Mouse (Mus musculus): Measurements from ENCODE around the gene Zcwpw1. TPM values are rescaled to one million over a fixed set of nuclear protein-coding genes. Genes with fewer than 3 reads are reported as not detected.

The Zcwpw1 gene
- polyA plus RNA-seq, 1 experiment from 2014 or later, result 3.5 TPM

DNA sequence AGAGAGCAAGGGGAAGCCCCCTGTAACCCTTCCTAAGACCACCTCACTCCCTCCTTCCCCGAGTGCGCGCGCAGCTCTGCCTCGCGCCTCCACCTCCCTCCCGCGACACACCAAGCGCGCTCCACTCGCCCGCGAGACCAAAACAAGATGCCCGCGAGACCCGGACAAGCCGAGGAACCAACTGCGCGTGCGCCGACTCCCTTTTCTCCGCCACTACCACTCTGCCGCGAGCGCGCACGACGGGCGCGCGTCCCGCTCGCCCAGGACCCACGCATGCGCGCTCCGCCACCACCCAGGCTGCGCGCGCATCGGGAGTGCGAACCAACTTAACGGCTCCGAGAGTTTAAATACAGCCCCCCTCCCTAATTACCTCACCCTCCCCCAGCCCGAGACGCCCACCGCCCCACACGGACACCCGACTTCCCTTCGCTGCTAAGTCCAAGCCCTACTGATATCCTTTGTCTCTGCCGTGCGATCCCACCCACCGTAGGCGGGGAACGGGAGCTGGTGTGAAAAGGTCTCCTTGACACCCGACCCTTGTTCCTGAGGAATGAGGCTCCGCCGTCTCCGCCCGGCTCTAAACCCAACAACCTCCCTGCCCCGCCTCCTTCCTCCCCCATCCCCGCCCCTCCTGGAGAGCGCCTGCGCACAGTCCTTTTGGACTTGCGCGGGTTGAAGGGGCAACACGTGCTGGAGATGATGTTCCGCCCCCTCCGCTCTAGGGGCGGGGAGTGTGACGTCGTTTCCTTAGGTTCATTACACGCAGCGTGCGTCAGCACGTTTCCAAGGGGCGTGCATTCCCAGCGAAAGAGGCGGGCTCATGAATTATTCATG is 1.3 kb upstream of the Zcwpw1 start:
- Histone ChIP-seq H3K4me3 (replicated peaks) (peak overlapping the region; percentile 84), H3K9ac (peak overlapping the region; percentile 97), H3K4me2 (peak overlapping the region; percentile 99), H3K9me3 (replicated peaks) (no peaks in the 10 kb centered on the region), H3K4me1 (replicated peaks) (peaks cover 46% of the 10 kb centered on the region), H3K27ac (peak overlapping the region; percentile 99), H3K27me3 (0 out of 2 replicates have a peak, but pooled peaks cover 3% of the 10 kb centered on the region), H3K36me3 (peaks cover 36% of the 10 kb centered on the region)
- peak; percentile 84 for ATAC-seq (ENCODE audit: low read depth)
- under 1% methylated on average over 79 of the region's 79 CpGs for WGBS (ENCODE audit: insufficient replicate concordance)
- peak; percentile 98 for DNase-seq

DNA sequence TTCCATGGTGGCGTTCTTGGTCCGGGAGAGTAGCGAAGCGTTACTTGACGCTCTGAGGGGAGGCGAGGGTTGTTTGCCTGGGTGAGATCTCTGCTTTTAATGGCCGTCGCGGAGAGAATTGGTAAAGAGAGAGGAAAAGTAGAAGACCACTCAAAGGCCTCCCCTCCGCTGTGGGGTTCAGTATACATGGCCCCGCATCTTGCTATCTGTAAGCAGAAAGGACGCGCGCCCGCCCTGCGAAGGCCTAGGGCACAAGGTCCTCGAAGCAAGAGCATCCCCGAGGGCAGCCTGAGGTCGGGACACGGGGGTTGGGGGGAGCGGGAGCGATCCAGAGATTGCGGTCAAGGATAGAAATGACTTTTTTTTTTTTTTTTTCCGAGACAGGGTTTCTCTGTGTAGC is 573 bp downstream of the Zcwpw1 start:
- H3K36me3 ChIP-seq, result peaks cover 17% of the 10 kb centered on the region
- H3K9ac ChIP-seq, result no peak overlapping the region
- no peaks in the 10 kb centered on the region for H3K9me3 ChIP-seq (replicated peaks)
- H3K27ac ChIP-seq, result no peak overlapping the region
- 0 out of 2 replicates have a peak, but pooled peaks cover 6% of the 10 kb centered on the region for H3K27me3 ChIP-seq
- H3K4me2 ChIP-seq, result peak overlapping the region; percentile 99
- 66% methylated on average over 24 of the region's 24 CpGs for WGBS (ENCODE audit: insufficient replicate concordance)
- 0 out of 2 replicates have a peak overlapping the region, but pooled peaks have one; percentile 84 for H3K4me3 ChIP-seq (replicated peaks)
- no peak for DNase-seq
- ATAC-seq (ENCODE audit: low read depth), result no peak
- peaks cover 30% of the 10 kb centered on the region for H3K4me1 ChIP-seq (replicated peaks)

DNA sequence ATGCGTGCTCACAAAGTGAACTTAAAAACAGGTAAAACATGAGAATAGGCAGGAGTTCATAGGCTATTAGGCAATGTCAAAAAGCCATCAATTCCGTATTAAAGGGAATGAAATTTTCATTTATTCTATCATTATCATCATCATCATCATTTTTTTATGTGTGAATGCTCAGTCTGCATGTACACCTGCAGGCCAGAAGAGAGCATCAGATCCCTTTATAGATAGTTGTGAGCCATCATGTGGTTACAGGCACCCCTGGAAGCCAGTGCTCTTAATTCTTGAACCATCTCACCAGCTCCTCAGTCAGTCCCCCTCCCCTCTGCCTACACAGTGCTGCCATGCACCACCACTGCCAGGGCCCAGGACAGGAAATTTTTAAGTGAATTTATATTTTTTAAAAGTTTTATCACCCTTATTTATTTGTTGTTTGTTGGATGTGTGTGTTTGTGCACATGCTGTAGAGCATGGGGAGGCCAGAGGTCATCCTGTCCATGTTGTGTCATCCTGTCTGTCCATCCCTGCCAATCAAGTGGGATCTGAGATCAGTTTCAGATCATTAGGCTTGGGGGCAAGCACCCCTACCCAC is 1.4 kb downstream of the Zcwpw1 start:
- DNase-seq, result no peak
- no peak for ATAC-seq (ENCODE audit: low read depth)
- Histone ChIP-seq H3K9me3 (replicated peaks) (no peaks in the 10 kb centered on the region), H3K4me2 (no peak overlapping the region), H3K9ac (no peak overlapping the region), H3K27me3 (0 out of 2 replicates have a peak, but pooled peaks cover 6% of the 10 kb centered on the region), H3K27ac (no peak overlapping the region), H3K4me3 (replicated peaks) (no peak overlapping the region), H3K4me1 (replicated peaks) (peaks cover 21% of the 10 kb centered on the region), H3K36me3 (peaks cover 9% of the 10 kb centered on the region)
- WGBS (ENCODE audit: insufficient replicate concordance), result 78% methylated on average over 2 of the region's 2 CpGs

DNA sequence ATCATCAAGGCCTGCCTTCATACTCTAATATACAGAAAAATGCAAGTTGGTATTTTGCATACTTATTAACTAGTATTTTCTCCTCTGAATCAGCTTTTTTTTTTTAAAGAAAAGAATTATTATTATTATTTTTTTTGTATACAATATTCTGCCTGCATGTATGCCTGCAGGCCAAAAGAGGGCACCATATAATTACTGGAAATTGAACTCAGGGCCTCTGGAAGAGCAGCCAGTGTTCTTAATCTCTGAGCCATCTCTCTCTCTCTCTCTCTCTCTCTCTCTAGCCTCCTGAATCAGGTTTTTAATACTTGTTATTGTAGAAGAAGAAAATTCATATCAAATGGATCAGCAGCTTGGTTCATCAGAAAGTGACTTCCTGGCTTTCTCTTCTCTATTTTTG is 4.0 kb downstream of the Zcwpw1 start:
- H3K4me2 ChIP-seq, result no peak overlapping the region
- DNase-seq (no peak), ATAC-seq (ENCODE audit: low read depth) (no peak)
- H3K9ac ChIP-seq, result no peak overlapping the region
- no peak overlapping the region for H3K27ac ChIP-seq
- peaks cover 6% of the 10 kb centered on the region for H3K4me1 ChIP-seq (replicated peaks)
- H3K9me3 ChIP-seq (replicated peaks), result no peaks in the 10 kb centered on the region
- 0 out of 2 replicates have a peak, but pooled peaks cover 6% of the 10 kb centered on the region for H3K27me3 ChIP-seq
- H3K36me3 ChIP-seq, result no peaks in the 10 kb centered on the region
- no peak overlapping the region for H3K4me3 ChIP-seq (replicated peaks)

DNA sequence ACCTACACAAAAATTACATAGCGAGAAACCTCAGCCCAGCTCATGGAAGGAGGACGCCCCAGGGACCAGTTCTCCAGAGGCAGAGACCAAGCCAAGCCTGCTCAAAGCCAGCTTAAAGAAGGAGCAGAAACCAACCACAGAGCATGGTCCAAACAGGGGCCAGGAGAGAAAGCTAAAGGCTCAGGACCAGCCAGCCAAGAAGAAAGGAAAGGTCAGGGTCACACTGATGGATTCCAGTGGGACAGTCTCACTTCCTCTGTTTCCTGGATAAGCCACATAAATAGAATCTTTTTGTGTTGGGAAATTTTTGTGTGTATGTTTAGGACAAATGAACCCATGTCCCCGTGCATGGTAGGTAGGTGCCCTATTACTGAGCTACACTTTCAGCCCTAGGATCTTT is 9.0 kb downstream of the Zcwpw1 start:
- Histone ChIP-seq H3K27ac (no peak overlapping the region), H3K4me2 (no peak overlapping the region), H3K4me1 (replicated peaks) (no peaks in the 10 kb centered on the region), H3K9me3 (replicated peaks) (no peaks in the 10 kb centered on the region), H3K9ac (no peak overlapping the region), H3K36me3 (no peaks in the 10 kb centered on the region), H3K27me3 (0 out of 2 replicates have a peak, but pooled peaks cover 2% of the 10 kb centered on the region), H3K4me3 (replicated peaks) (no peak overlapping the region)
- DNase-seq, result no peak
- WGBS (ENCODE audit: insufficient replicate concordance), result 58% methylated on average over 3 of the region's 3 CpGs
- no peak for ATAC-seq (ENCODE audit: low read depth)

DNA sequence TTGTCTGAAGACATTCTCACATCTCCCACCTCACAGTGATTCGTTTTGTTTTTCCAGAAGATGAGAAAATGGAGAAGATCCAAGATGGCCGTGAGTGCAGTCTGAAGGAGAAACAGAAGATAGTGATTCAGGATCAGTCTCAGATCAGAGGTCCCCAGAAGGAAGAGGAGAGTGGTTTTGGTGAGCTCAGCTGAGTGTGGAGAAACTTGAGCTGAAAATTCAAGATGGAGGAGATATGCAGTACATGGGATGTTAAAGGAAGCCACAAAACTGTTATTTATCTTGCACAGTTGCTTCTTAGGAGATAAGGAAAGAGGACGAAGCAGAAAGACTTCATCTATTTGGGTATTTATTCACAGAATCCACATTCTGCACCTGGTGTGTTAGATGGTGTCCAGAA is 13.3 kb downstream of the Zcwpw1 start:
- Histone ChIP-seq H3K27me3 (no peaks in the 10 kb centered on the region), H3K9me3 (replicated peaks) (no peaks in the 10 kb centered on the region), H3K4me2 (no peak overlapping the region), H3K9ac (no peak overlapping the region), H3K4me1 (replicated peaks) (no peaks in the 10 kb centered on the region), H3K27ac (no peak overlapping the region), H3K36me3 (no peaks in the 10 kb centered on the region), H3K4me3 (replicated peaks) (no peak overlapping the region)
- no peak for DNase-seq
- 42% methylated on average over 3 of the region's 3 CpGs for WGBS (ENCODE audit: insufficient replicate concordance)
- ATAC-seq (ENCODE audit: low read depth), result no peak

DNA sequence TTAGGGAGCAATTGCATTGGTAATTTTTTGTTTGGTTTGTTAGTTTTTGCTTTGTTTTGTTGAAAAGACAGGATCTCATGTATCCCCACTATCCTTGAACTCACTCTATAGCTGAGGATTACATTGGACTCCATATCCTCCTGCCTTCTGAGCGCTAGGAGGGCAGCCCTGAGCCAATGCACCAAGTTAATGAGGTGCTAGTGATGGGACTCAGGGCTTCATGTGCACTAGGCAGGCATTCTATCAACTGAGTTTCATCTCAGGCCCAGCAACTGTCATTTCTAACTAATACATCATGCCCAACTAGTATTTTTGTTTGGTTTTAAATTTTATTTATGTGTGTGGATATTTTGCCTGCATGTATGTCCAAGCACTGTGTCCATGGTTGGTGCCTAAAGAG is 18.6 kb downstream of the Zcwpw1 start:
- Histone ChIP-seq H3K9ac (no peak overlapping the region), H3K9me3 (replicated peaks) (no peaks in the 10 kb centered on the region), H3K36me3 (no peaks in the 10 kb centered on the region), H3K4me3 (replicated peaks) (no peak overlapping the region), H3K27me3 (no peaks in the 10 kb centered on the region), H3K4me1 (replicated peaks) (no peaks in the 10 kb centered on the region), H3K27ac (no peak overlapping the region), H3K4me2 (no peak overlapping the region)
- ATAC-seq (ENCODE audit: low read depth) (no peak), DNase-seq (no peak)
- 44% methylated on average over 1 of the region's 1 CpGs for WGBS (ENCODE audit: insufficient replicate concordance)

DNA sequence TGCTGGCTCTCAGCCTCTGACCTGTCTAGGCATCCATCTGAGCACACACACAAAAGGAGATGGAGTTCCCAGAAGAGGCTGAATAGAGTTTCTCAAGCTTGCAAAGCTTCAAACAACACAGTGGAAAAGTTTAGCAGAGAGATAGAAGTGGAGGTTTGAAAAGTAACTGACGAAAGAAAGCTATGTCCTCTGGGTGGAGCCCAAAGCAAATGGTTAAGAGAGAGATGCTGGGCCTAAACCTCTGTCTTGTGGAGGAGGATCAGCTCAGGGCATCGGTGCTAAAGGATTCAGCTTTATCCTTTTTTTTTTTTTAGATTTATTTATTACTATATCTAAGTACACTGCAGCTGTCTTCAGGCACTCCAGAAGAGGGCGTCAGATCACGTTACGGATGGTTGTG is 20.7 kb downstream of the Zcwpw1 start:
- H3K4me3 ChIP-seq (replicated peaks), result no peak overlapping the region
- H3K9me3 ChIP-seq (replicated peaks), result no peaks in the 10 kb centered on the region
- no peaks in the 10 kb centered on the region for H3K27me3 ChIP-seq
- no peak for DNase-seq
- H3K36me3 ChIP-seq, result no peaks in the 10 kb centered on the region
- 78% methylated on average over 5 of the region's 5 CpGs for WGBS (ENCODE audit: insufficient replicate concordance)
- no peak overlapping the region for H3K9ac ChIP-seq
- H3K4me1 ChIP-seq (replicated peaks), result no peaks in the 10 kb centered on the region
- H3K4me2 ChIP-seq, result no peak overlapping the region
- no peak overlapping the region for H3K27ac ChIP-seq
- no peak for ATAC-seq (ENCODE audit: low read depth)

DNA sequence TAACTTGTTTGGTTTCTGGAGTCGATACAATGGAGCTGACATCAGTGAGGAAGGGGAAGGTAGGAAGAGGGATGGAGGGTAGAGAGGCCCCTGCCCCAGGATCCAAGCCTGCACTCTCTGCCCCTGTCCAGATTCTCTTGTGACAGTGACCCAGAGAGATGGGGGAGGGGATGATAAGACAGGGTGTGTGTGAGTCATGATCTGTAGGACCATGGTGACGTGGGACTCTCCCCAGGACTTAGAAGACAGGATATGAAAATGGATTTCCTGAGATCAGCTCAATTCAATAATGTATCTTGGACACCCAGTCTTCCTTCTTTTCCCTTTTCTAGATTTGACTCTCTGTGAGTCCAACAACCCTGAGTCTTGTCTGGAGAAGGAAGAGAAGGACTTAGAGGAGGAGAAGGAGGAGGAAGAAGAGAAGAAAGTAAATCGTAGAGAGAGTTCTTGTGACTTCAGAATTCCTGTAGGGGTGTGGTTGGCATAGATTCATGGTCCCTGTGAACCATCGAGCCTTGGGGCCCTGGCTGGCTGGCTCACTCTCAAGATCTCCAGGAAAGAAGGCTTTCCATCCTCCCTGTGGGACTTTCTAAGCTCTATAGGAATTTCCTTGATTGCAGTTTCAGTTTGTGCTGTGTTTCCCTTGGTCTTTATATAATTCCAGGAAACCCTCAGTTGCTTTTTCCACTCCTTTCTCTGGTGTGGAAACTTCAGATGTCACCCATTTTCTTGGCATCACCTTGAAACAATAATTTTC is 30.0 kb downstream of the Zcwpw1 start:
- H3K4me3 ChIP-seq (replicated peaks), result no peak overlapping the region
- ATAC-seq (ENCODE audit: low read depth) (no peak), DNase-seq (no peak)
- H3K9ac ChIP-seq, result no peak overlapping the region
- no peaks in the 10 kb centered on the region for H3K27me3 ChIP-seq
- H3K4me2 ChIP-seq, result no peak overlapping the region
- H3K27ac ChIP-seq, result no peak overlapping the region
- H3K36me3 ChIP-seq, result no peaks in the 10 kb centered on the region
- H3K9me3 ChIP-seq (replicated peaks), result no peaks in the 10 kb centered on the region
- 48% methylated on average over 4 of the region's 4 CpGs for WGBS (ENCODE audit: insufficient replicate concordance)
- no peaks in the 10 kb centered on the region for H3K4me1 ChIP-seq (replicated peaks)

DNA sequence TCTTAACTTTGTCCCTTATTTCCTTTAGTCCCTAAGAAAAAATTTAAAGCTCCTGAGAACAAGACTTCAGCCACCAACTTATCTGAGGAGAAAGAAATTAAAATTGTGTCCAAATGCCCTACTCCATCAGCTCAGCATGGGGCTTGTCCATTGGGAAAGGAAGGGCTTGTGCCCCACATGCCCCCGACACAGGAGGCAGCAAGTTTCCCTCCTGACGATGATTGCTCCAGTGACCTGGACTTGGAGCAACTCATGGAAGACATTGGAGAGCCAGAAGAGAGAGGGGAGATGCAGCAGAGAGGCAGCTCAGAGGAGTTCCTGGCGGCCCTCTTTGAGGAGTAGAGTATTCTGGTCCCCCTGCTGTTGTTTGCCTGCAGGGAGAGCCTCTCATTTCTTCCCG is 34.5 kb downstream of the Zcwpw1 start:
- Histone ChIP-seq H3K4me3 (replicated peaks) (no peak overlapping the region), H3K9me3 (replicated peaks) (no peaks in the 10 kb centered on the region), H3K4me2 (no peak overlapping the region), H3K4me1 (replicated peaks) (no peaks in the 10 kb centered on the region), H3K9ac (no peak overlapping the region), H3K27ac (no peak overlapping the region), H3K36me3 (no peaks in the 10 kb centered on the region), H3K27me3 (no peaks in the 10 kb centered on the region)
- DNase-seq (no peak), ATAC-seq (ENCODE audit: low read depth) (no peak)
- 48% methylated on average over 4 of the region's 4 CpGs for whole genome bisulfite sequencing (ENCODE audit: insufficient replicate concordance)

DNA sequence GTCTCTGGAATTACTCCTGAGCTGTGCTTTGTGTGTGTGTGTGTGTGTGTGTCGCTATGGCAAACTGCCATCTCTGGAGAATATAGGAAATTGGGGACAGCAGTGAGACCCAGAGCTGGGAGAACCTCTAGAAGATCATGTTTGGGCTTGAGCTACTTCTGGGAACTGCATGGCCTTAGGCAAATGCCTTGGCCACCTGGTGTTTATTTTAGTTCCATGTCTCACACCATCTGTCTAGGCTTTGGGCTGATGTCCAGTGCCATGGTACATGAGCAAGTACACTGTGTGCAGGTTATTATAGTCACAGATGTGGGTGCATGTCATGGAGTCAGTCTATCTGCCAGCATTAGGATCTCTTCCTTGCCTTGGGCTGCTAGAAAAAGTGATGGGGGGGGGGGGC is 35.0 kb downstream of the Zcwpw1 start:
- Histone ChIP-seq H3K9me3 (replicated peaks) (no peaks in the 10 kb centered on the region), H3K27me3 (no peaks in the 10 kb centered on the region), H3K36me3 (no peaks in the 10 kb centered on the region), H3K27ac (no peak overlapping the region), H3K4me1 (replicated peaks) (no peaks in the 10 kb centered on the region), H3K4me3 (replicated peaks) (no peak overlapping the region), H3K9ac (no peak overlapping the region), H3K4me2 (no peak overlapping the region)
- ATAC-seq (ENCODE audit: low read depth) (no peak), DNase-seq (no peak)
- 53% methylated on average over 1 of the region's 1 CpGs for WGBS (ENCODE audit: insufficient replicate concordance)

All from liver, embryonic 13.5 days (tissue).